Mouse (Mus musculus): Measurements from ENCODE around the gene Smyd3. TPM values are rescaled to one million over a fixed set of nuclear protein-coding genes. Genes with fewer than 3 reads are reported as not detected.

Smyd3 gene
- polyA plus RNA-seq, 1 experiment from 2014 or later: 26.3 TPM

DNA sequence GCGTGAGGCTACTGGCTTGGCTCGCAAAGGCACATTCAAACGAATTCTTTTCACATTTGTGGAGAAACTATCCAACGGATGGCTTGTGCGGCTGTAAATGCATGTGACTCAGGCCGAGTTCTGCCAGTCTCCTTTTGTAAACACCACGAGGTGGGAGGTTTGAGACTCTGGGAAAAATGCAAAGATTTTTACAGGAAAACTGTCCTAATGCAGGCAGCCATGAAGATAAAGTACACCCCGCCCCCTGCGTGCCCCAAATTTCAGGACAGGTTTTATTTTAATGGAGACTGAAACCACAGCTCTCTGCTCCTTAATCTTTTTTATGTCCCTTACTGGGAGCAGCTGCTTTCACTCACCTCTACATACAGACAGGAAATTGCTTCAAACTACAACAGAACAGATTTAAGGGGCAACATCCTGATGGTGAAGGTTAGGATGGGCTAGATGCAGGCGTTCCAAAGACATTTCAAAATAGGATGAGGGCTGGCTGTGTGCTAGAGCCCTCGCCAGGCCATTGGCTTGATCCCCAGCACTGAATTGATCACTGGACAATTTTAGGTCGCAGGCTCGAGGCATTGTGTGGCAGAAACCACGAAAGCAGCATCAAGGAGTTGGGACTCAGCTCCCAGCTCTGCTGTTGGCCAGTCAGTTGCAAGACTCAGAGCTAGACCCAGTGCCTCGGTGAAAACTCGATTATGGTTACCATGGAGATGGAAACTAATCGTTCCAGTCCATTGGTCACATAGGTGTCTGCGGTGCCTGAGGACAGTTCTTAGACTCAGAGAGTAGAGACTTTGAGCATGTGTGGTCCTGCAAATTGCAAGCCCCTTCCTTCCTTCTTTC, 457.5 kb downstream of the Smyd3 start:
- no peaks in the 10 kb centered on the region for H3K9me3 ChIP-seq (replicated peaks; ENCODE audit: control insufficient read depth, low read length)
- ATAC-seq (replicated peaks; ENCODE audit: insufficient number of reproducible peaks, low FRiP score, low TSS enrichment, low read depth): 0 out of 2 replicates have a peak, but pooled peaks have one; percentile 10
- WGBS: 42% methylated on average over 18 of the region's 18 CpGs
- peak; percentile 76 for DNase-seq (ENCODE audit: low spot score)
- no peaks in the 10 kb centered on the region for H3K27me3 ChIP-seq (ENCODE audit: control insufficient read depth, insufficient read depth, low read length)
- no peak overlapping the region; the same call in 1 of the 2 replicates for H3K9ac ChIP-seq (replicated peaks; ENCODE audit: low read length)
- no peaks in the 10 kb centered on the region for H3K36me3 ChIP-seq (replicated peaks; ENCODE audit: control insufficient read depth, insufficient read depth, low read depth, low read length)
- no peak overlapping the region for H3K4me3 ChIP-seq (ENCODE audit: low read depth, low read length)
- no peak overlapping the region; the same call in 1 of the 2 replicates for H3K4me2 ChIP-seq (ENCODE audit: low read depth, low read length)
- peaks cover 15% of the 10 kb centered on the region for H3K4me1 ChIP-seq (ENCODE audit: control insufficient read depth, insufficient read depth, low read length)
- H3K27ac ChIP-seq (replicated peaks; ENCODE audit: low read depth, low read length): peak overlapping the region; percentile 74

DNA sequence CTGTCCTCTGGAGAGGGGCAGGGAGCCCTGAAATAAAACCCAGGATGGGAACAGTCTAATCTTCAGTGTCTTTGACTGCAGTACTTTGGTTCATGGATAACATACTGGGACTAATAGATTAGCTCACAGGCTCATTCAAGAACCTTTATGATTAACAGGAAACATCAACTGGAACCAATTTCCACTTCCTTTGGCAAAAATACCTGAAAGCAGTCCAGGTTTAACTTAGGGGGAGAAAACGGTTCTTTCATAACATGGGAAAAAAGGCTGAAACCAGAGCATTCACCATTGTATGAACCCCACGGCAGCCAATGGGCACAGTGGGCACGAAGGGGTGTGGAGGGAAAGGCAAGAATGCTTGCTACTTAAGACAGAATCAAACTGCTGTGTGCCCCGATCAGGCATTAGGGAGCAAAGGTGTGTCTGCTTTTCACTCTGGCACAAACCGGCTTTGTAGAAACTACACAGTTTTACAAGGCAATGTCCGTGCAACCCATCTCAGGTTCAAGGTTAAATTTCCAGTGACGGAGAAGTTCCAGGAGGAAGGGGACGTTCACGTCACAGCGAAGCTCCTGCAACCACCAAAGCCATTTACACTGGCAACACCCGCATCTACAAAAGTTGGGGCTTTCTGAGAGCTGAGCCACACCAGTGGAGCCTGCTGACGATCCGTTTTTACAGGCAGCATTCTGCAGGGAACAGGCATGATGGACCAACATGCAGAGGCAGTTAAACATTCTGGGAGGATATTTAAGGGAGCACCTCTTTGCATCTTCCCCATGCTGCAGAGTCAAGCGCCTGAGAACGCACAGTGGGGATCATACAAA, 458.3 kb downstream of the Smyd3 start:
- Histone ChIP-seq H3K9me3 (replicated peaks; ENCODE audit: control insufficient read depth, low read length) (no peaks in the 10 kb centered on the region), H3K27me3 (ENCODE audit: control insufficient read depth, insufficient read depth, low read length) (no peaks in the 10 kb centered on the region), H3K27ac (replicated peaks; ENCODE audit: low read depth, low read length) (peak overlapping the region; percentile 74), H3K4me3 (ENCODE audit: low read depth, low read length) (no peak overlapping the region), H3K4me1 (ENCODE audit: control insufficient read depth, insufficient read depth, low read length) (peaks cover 15% of the 10 kb centered on the region), H3K4me2 (ENCODE audit: low read depth, low read length) (no peak overlapping the region), H3K9ac (replicated peaks; ENCODE audit: low read length) (no peak overlapping the region; the same call in 1 of the 2 replicates), H3K36me3 (replicated peaks; ENCODE audit: control insufficient read depth, insufficient read depth, low read depth, low read length) (no peaks in the 10 kb centered on the region)
- WGBS: 54% methylated on average over 15 of the region's 15 CpGs
- ATAC-seq (replicated peaks; ENCODE audit: insufficient number of reproducible peaks, low FRiP score, low TSS enrichment, low read depth): no peak
- peak; percentile 66 for DNase-seq (ENCODE audit: low spot score)

DNA sequence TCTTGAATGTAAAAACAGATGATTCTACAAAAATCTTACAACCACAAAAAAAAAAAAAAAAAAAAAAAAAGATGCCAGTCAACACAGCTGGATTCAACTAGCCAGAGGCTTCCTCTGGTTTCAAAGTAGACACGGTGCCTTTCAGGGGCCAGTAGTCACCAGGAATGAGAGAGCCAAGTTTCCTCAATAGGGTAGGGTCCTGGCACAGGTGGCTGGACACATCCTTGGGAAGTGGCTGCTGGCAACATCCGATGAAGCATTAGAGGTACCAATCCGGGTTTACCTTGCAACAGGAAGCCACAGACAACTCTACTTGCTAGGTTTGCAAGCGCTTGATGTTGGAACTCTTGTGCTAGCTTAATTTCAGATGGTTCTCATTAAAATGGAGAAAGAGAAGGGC, 459.2 kb downstream of the Smyd3 start:
- peak; percentile 69 for DNase-seq (ENCODE audit: low spot score)
- no peak for ATAC-seq (replicated peaks; ENCODE audit: insufficient number of reproducible peaks, low FRiP score, low TSS enrichment, low read depth)
- Histone ChIP-seq H3K27ac (replicated peaks; ENCODE audit: low read depth, low read length) (peak overlapping the region; percentile 56), H3K36me3 (replicated peaks; ENCODE audit: control insufficient read depth, insufficient read depth, low read depth, low read length) (no peaks in the 10 kb centered on the region), H3K4me3 (ENCODE audit: low read depth, low read length) (no peak overlapping the region), H3K27me3 (ENCODE audit: control insufficient read depth, insufficient read depth, low read length) (no peaks in the 10 kb centered on the region), H3K4me1 (ENCODE audit: control insufficient read depth, insufficient read depth, low read length) (peaks cover 15% of the 10 kb centered on the region), H3K9ac (replicated peaks; ENCODE audit: low read length) (no peak overlapping the region), H3K9me3 (replicated peaks; ENCODE audit: control insufficient read depth, low read length) (no peaks in the 10 kb centered on the region), H3K4me2 (ENCODE audit: low read depth, low read length) (no peak overlapping the region)
- WGBS: 34% methylated on average over 4 of the region's 4 CpGs

DNA sequence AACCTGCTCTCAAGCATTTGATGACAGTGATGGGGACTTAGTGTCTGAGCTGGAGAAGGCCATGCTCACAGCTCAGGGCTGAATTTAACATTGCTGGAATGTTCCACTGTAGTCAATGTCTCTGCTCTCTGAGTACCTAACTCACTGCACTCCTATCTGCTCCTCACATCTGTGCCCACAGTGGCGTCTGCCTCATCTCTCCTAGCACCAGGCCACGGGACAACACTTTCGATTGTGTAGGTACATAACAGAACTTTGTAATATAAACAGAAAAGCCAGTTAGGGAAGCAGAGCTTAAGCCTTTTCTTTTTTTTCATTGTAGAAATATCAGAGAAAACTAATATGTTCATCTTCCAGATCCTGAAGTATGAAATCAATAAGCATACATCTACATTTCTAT, 462.1 kb downstream of the Smyd3 start:
- DNase-seq (ENCODE audit: low spot score) (no peak), ATAC-seq (replicated peaks; ENCODE audit: insufficient number of reproducible peaks, low FRiP score, low TSS enrichment, low read depth) (no peak)
- Histone ChIP-seq H3K4me1 (ENCODE audit: control insufficient read depth, insufficient read depth, low read length) (peaks cover 5% of the 10 kb centered on the region), H3K9me3 (replicated peaks; ENCODE audit: control insufficient read depth, low read length) (no peaks in the 10 kb centered on the region), H3K36me3 (replicated peaks; ENCODE audit: control insufficient read depth, insufficient read depth, low read depth, low read length) (no peaks in the 10 kb centered on the region), H3K9ac (replicated peaks; ENCODE audit: low read length) (no peak overlapping the region), H3K27ac (replicated peaks; ENCODE audit: low read depth, low read length) (no peak overlapping the region), H3K27me3 (ENCODE audit: control insufficient read depth, insufficient read depth, low read length) (no peaks in the 10 kb centered on the region), H3K4me2 (ENCODE audit: low read depth, low read length) (no peak overlapping the region), H3K4me3 (ENCODE audit: low read depth, low read length) (no peak overlapping the region)
- WGBS: 77% methylated on average over 3 of the region's 3 CpGs

DNA sequence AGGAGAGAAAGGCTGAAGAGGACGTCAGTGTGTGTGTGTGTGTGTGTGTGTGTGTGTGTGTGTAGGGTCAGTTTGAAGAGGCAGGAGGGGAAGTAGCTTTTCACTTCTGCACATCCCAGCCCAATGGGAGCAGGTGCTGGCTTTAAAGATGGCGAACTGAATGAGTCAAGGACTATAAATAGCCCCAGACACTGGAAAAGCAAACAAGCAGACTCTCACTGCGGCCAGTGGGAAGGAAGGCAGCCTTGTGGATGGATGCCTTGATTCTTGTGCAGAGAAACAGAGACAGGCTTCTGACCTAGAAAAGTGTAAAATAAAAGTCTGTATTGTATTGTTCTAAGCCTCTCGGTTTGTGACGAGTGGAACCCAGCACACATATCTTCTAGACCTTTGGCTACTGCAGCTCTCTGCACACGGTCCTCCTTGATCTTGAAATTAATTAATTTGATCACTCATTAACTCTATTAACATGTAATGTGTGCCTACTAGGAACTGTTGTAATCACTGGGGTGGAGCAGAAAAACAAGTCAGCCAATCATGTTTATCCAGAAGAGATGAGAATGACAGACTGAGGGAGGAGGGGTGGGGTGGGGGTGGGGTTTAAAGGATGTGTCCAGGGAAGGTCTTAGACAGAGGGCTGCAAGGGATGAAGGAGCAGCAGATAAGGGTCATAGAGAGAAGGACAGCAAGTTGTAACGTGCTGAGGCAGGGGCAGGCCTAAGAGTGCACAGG, 463.3 kb downstream of the Smyd3 start:
- Histone ChIP-seq H3K4me3 (ENCODE audit: low read depth, low read length) (no peak overlapping the region), H3K27me3 (ENCODE audit: control insufficient read depth, insufficient read depth, low read length) (no peaks in the 10 kb centered on the region), H3K4me1 (ENCODE audit: control insufficient read depth, insufficient read depth, low read length) (no peaks in the 10 kb centered on the region; the same call in 1 of the 2 replicates), H3K36me3 (replicated peaks; ENCODE audit: control insufficient read depth, insufficient read depth, low read depth, low read length) (no peaks in the 10 kb centered on the region), H3K27ac (replicated peaks; ENCODE audit: low read depth, low read length) (no peak overlapping the region), H3K4me2 (ENCODE audit: low read depth, low read length) (no peak overlapping the region), H3K9me3 (replicated peaks; ENCODE audit: control insufficient read depth, low read length) (no peaks in the 10 kb centered on the region), H3K9ac (replicated peaks; ENCODE audit: low read length) (no peak overlapping the region)
- WGBS: 76% methylated on average over 7 of the region's 7 CpGs
- no peak for ATAC-seq (replicated peaks; ENCODE audit: insufficient number of reproducible peaks, low FRiP score, low TSS enrichment, low read depth)
- DNase-seq (ENCODE audit: low spot score): no peak

- H3K9me3 ChIP-seq (replicated peaks; ENCODE audit: control insufficient read depth, low read length): no peaks in the 10 kb centered on the region
- no peak overlapping the region for H3K4me3 ChIP-seq (ENCODE audit: low read depth, low read length)
- H3K27me3 ChIP-seq (ENCODE audit: control insufficient read depth, insufficient read depth, low read length): no peaks in the 10 kb centered on the region
- ATAC-seq (replicated peaks; ENCODE audit: insufficient number of reproducible peaks, low FRiP score, low TSS enrichment, low read depth) (no peak), DNase-seq (ENCODE audit: low spot score) (no peak)
- no peak overlapping the region for H3K4me2 ChIP-seq (ENCODE audit: low read depth, low read length)
- H3K36me3 ChIP-seq (replicated peaks; ENCODE audit: control insufficient read depth, insufficient read depth, low read depth, low read length): no peaks in the 10 kb centered on the region
- no peak overlapping the region for H3K27ac ChIP-seq (replicated peaks; ENCODE audit: low read depth, low read length)
- H3K9ac ChIP-seq (replicated peaks; ENCODE audit: low read length): no peak overlapping the region
- 94% methylated on average over 6 of the region's 6 CpGs for WGBS
- H3K4me1 ChIP-seq (ENCODE audit: control insufficient read depth, insufficient read depth, low read length): no peaks in the 10 kb centered on the region; the same call in 1 of the 2 replicates
These were observed 465.2 kb downstream of the Smyd3 start for GRCm38 (mm10) chr1:179052545-179053180.

- H3K4me2 ChIP-seq (ENCODE audit: low read depth, low read length): no peak overlapping the region
- ATAC-seq (replicated peaks; ENCODE audit: insufficient number of reproducible peaks, low FRiP score, low TSS enrichment, low read depth) (no peak), DNase-seq (ENCODE audit: low spot score) (no peak)
- no peaks in the 10 kb centered on the region for H3K36me3 ChIP-seq (replicated peaks; ENCODE audit: control insufficient read depth, insufficient read depth, low read depth, low read length)
- H3K9ac ChIP-seq (replicated peaks; ENCODE audit: low read length): no peak overlapping the region
- H3K27me3 ChIP-seq (ENCODE audit: control insufficient read depth, insufficient read depth, low read length): no peaks in the 10 kb centered on the region
- H3K27ac ChIP-seq (replicated peaks; ENCODE audit: low read depth, low read length): no peak overlapping the region
- no peaks in the 10 kb centered on the region for H3K4me1 ChIP-seq (ENCODE audit: control insufficient read depth, insufficient read depth, low read length)
- H3K4me3 ChIP-seq (ENCODE audit: low read depth, low read length): no peak overlapping the region
- H3K9me3 ChIP-seq (replicated peaks; ENCODE audit: control insufficient read depth, low read length): no peaks in the 10 kb centered on the region
- WGBS: 93% methylated on average over 13 of the region's 13 CpGs
These were observed 469.8 kb downstream of the Smyd3 start for GRCm38 (mm10) chr1:179047931-179048596.
